ENCODE assay signal across 24 mouse cellular contexts in genomic region chr11:113436299-113436698, GRCm38 (mm10).
"Had no signal": no experiment of that assay in that cellular context is flagged by ENCODE, and none has a peak within 500 bp of the region (broad histone marks: within the 10 kb centered on the region; RNA-seq: fewer than 3 reads in every experiment).

No protein-coding gene starts in this region.

- H3K9ac ChIP-seq: heart, embryonic 12.5 days; hindbrain, embryonic 12.5 days; hindbrain, embryonic 14.5 days; intestine, embryonic 15.5 days; limb, embryonic 12.5 days had no signal

- H3K9me3 ChIP-seq: intestine, embryonic 15.5 days; limb, embryonic 10.5 days had no signal

- H3K27me3 ChIP-seq: intestine, embryonic 15.5 days; limb, embryonic 12.5 days had no signal

- H3K4me1 ChIP-seq: intestine, embryonic 15.5 days had no signal

- H3K36me3 ChIP-seq: intestine, embryonic 15.5 days; limb, embryonic 12.5 days had no signal

- H3K4me2 ChIP-seq: heart, embryonic 12.5 days; hindbrain, embryonic 12.5 days; hindbrain, embryonic 14.5 days; intestine, embryonic 15.5 days; limb, embryonic 12.5 days had no signal

- H3K4me3 ChIP-seq: gastrocnemius, adult 2 months; heart, embryonic 10.5 days; heart, embryonic 12.5 days; hindbrain, embryonic 12.5 days; intestine, embryonic 15.5 days; layer of hippocampus, adult 2 months; left cerebral cortex, adult 2 months; limb, embryonic 10.5 days; limb, embryonic 12.5 days had no signal

- ATAC-seq: forebrain, embryonic 16.5 days; hindbrain, embryonic 16.5 days; inflammation-experienced regulatory T-cells, adult 6 months; intestine, embryonic 15.5 days; intestine, postnatal 0 days had no signal

- H3K27ac ChIP-seq: gastrocnemius, adult 2 months; heart, embryonic 10.5 days; hindbrain, embryonic 12.5 days; hindbrain, embryonic 14.5 days; intestine, embryonic 15.5 days; layer of hippocampus, adult 2 months; left cerebral cortex, adult 2 months; limb, embryonic 12.5 days had no signal

- DNase-seq: gastrocnemius, adult 2 months; gastrocnemius, postnatal 10 days; gastrocnemius, postnatal 25 days; heart, adult 18-20 months; heart, postnatal 10 days; heart, postnatal 4 days; kidney, adult 18-20 months; kidney, adult 8-10 months; kidney, postnatal 25 days; kidney, postnatal 4 days; liver had no signal
